Mouse (Mus musculus) hindbrain, postnatal 0 days (tissue): Measurements from ENCODE around the gene Eif4b. TPM values are rescaled to one million over a fixed set of nuclear protein-coding genes. Genes with fewer than 3 reads are reported as not detected.

Experiments used
- ATAC-seq: fragments of 200-750 bp; cut with Nextera tagmentation; 2 replicates; pipeline ENCODE4 v1.8.0; 2017; ENCODE audit warnings: mild to moderate bottlenecking, moderate TSS enrichment, moderate library complexity
- DNase-seq: peaks from one replicate; pipeline ENCODE4 v3.0.0-alpha.2; 2015; ENCODE audit warnings: low spot score
- H3K27ac ChIP-seq: fragments of 300-500 bp; sonication (generic); 2 replicates; pipeline ENCODE4 v1.5.1; 2014; ENCODE audit warnings: mild to moderate bottlenecking
- H3K27me3 ChIP-seq: fragments of 300-500 bp; sonication (generic); 2 replicates; pipeline ENCODE4 v1.6.1; 2014; ENCODE audit warnings: low read length, mixed read lengths; ENCODE audit not compliant: insufficient read depth
- H3K36me3 ChIP-seq: fragments of 300-500 bp; sonication (generic); 2 replicates; pipeline ENCODE4 v1.6.1; 2014; ENCODE audit warnings: low read length, mixed read lengths; ENCODE audit not compliant: insufficient read depth
- H3K4me1 ChIP-seq: fragments of 300-500 bp; sonication (generic); 2 replicates; pipeline ENCODE4 v1.6.1; 2014; ENCODE audit warnings: antibody characterized with exemption, low read length, mixed read lengths; ENCODE audit not compliant: insufficient read depth
- H3K4me2 ChIP-seq: fragments of 300-500 bp; sonication (generic); 2 replicates; pipeline ENCODE4 v1.6.1; 2014; ENCODE audit warnings: low read depth, mild to moderate bottlenecking, low read length, moderate library complexity, mixed read lengths
- H3K4me3 ChIP-seq: fragments of 300-500 bp; sonication (generic); 2 replicates; pipeline ENCODE4 v1.5.1; 2014; ENCODE audit warnings: low read length
- H3K9ac ChIP-seq: fragments of 300-500 bp; sonication (generic); replicated peaks from 2 replicates; pipeline ENCODE4 v1.6.1; 2014; ENCODE audit warnings: mild to moderate bottlenecking, low read length, moderate library complexity, mixed read lengths
- H3K9me3 ChIP-seq: fragments of 300-500 bp; sonication (generic); 2 replicates; pipeline ENCODE4 v1.6.1; 2016; ENCODE audit warnings: low read length, mixed read lengths
- CTCF ChIP-seq: IDR thresholded peaks from 2 replicates; pipeline ENCODE4 v1.5.1; 2016; ENCODE audit warnings: antibody characterized with exemption, control low read depth, low read depth
- WGBS: fragments of 180-500 bp; shearing (Covaris S2); extraction: QIAGEN DNeasy Blood & Tissue Kit; methylation state at CpG from one replicate; pipeline ENCODE4 v1.1.7; 2014; 5-methylcytosine and 5-hydroxymethylcytosine counted together
- polyA plus RNA-seq: library from polyadenylated mRNA; unstranded; fragments of >200 nt; fragmentation: Nextera tagmentation; extraction: Ambion mirVana; gene quantifications from 2 replicates; pipeline ENCODE4 v1.2.1, GENCODE M21; 2015
- total RNA-seq: library from RNA; depleted of rRNA; stranded (reverse); fragments of >200 nt; gene quantifications from 2 replicates; pipeline ENCODE4 v1.2.3, GENCODE M21; 2014

The Eif4b gene
- total and polyA plus RNA-seq, 2 experiments from 2014 or later = 65.1 to 114 TPM

GRCm38 (mm10) chr15:102110701-102111494 is 37.3 kb downstream of the Eif4b start:
- Histone ChIP-seq H3K9ac (no peak overlapping the region), H3K9me3 (no peaks in the 10 kb centered on the region), H3K4me1 (peaks cover 13% of the 10 kb centered on the region; the same call in 1 of the 2 replicates), H3K4me2 (no peak overlapping the region), H3K36me3 (no peaks in the 10 kb centered on the region; the same call in 1 of the 2 replicates), H3K27me3 (no peaks in the 10 kb centered on the region), H3K27ac (no peak overlapping the region), H3K4me3 (no peak overlapping the region)
- 77% methylated on average over 29 of the region's 29 CpGs for WGBS
- DNase-seq (no peak), ATAC-seq (no peak)
- no peak for TF ChIP-seq CTCF

GRCm38 (mm10) chr15:102111495-102111829 is 37.9 kb downstream of the Eif4b start:
- no peaks in the 10 kb centered on the region for H3K9me3 ChIP-seq

GRCm38 (mm10) chr15:102112181-102112580 is 38.6 kb downstream of the Eif4b start:
- 93% methylated on average over 6 of the region's 6 CpGs for WGBS
- peaks cover 5% of the 10 kb centered on the region; the same call in 1 of the 2 replicates for H3K36me3 ChIP-seq
- no peak overlapping the region for H3K27ac ChIP-seq
- H3K27me3 ChIP-seq = no peaks in the 10 kb centered on the region
- DNase-seq (no peak), ATAC-seq (no peak)
- peaks cover 22% of the 10 kb centered on the region for H3K4me1 ChIP-seq
- no peak overlapping the region for H3K4me2 ChIP-seq
- no peak for TF ChIP-seq CTCF
- H3K4me3 ChIP-seq = no peak overlapping the region
- H3K9ac ChIP-seq = no peak overlapping the region
- no peaks in the 10 kb centered on the region for H3K9me3 ChIP-seq

More at GRCm38 (mm10) chr15:102111495-102111829, 37.9 kb downstream of the Eif4b start:
- TF ChIP-seq CTCF = no peak
- DNase-seq (no peak), ATAC-seq (no peak)
- 63% methylated on average over 11 of the region's 11 CpGs for whole genome bisulfite sequencing
- Histone ChIP-seq H3K4me3 (no peak overlapping the region), H3K9ac (no peak overlapping the region), H3K4me1 (peaks cover 15% of the 10 kb centered on the region), H3K4me2 (no peak overlapping the region), H3K27ac (no peak overlapping the region), H3K36me3 (no peaks in the 10 kb centered on the region; the same call in 1 of the 2 replicates), H3K27me3 (no peaks in the 10 kb centered on the region)

DNA sequence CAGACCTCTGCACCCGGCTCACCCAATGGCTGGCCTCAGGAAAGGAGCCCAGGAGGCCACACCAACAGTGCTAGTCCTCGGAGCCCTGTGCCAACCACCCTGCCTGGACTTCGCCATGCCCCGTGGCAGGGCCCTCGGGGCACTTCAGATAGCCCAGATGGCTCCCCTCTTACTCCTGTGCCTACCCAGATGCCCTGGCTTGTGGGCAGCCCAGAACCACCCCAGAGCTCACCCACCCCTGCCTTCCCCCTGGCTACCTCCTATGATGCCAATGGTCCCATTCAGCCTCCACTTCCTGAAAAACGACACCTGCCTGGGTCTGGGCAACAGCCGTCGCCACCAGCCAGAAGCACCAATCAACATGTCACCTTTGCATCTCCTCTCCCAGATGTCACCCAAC is 39.3 kb downstream of the Eif4b start:
- no peak overlapping the region for H3K4me3 ChIP-seq
- 76% methylated on average over 8 of the region's 8 CpGs for WGBS
- peaks cover 11% of the 10 kb centered on the region; the same call in 1 of the 2 replicates for H3K36me3 ChIP-seq
- no peaks in the 10 kb centered on the region for H3K9me3 ChIP-seq
- H3K9ac ChIP-seq = no peak overlapping the region
- H3K27me3 ChIP-seq = no peaks in the 10 kb centered on the region
- H3K4me2 ChIP-seq = no peak overlapping the region
- no peak for TF ChIP-seq CTCF
- no peak for ATAC-seq
- no peak for DNase-seq
- no peak overlapping the region for H3K27ac ChIP-seq
- H3K4me1 ChIP-seq = peaks cover 22% of the 10 kb centered on the region

DNA sequence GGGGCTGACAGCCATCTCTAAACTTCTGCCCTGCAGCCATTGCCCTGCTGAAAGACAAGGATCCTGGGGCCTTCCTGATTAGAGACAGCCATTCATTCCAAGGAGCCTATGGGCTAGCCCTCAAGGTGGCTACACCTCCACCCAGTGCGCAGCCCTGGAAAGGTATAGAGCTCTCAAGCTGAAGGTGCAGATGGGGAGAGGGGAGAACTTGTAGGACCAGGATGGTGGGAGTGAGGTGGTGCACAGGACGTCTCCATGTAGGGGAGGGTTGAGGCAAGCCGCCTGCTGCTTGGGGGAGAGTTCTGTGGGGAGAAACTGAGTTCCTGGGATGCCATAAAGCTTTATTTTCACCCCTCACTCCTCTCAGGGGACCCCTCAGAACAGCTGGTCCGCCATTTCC is 40.1 kb downstream of the Eif4b start:
- no peaks in the 10 kb centered on the region for H3K27me3 ChIP-seq
- peaks cover 20% of the 10 kb centered on the region for H3K4me1 ChIP-seq
- no peak overlapping the region for H3K27ac ChIP-seq
- H3K36me3 ChIP-seq = peaks cover 19% of the 10 kb centered on the region; the same call in 1 of the 2 replicates
- TF ChIP-seq CTCF = no peak
- DNase-seq (no peak), ATAC-seq (no peak)
- H3K4me2 ChIP-seq = no peak overlapping the region
- WGBS = 95% methylated on average over 4 of the region's 4 CpGs
- H3K4me3 ChIP-seq = no peak overlapping the region
- no peak overlapping the region for H3K9ac ChIP-seq
- no peaks in the 10 kb centered on the region for H3K9me3 ChIP-seq

DNA sequence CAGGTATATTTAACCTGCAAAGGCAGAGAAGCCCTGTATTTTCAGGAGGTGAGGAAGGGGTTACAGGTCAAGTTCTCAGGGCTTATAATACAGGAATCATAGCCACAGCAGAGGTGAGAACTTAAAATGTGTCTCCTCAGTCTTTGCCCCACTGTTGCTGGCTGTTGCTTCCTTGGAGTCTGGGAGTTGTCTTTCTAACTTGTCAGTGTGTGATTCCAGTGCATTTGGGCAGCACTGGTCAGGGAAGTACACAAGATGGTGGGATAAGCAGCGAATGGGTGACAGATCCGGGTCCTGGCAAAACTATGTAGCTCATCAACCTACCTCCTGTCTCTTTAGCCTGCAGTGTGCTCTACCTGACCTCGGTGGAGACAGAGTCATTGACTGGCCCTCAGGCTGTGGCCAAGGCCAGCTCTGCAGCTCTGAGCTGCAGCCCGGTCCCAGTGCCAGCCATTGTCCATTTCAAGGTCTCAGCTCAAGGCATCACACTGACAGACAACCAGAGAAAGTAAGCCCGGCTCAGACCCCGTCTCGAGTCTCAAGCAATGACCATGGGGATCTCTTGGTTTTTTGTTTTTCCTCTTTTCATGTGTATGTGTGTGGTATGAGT is 41.2 kb downstream of the Eif4b start:
- ATAC-seq = no peak
- Histone ChIP-seq H3K27me3 (no peaks in the 10 kb centered on the region), H3K9me3 (no peaks in the 10 kb centered on the region), H3K9ac (no peak overlapping the region), H3K27ac (peak overlapping the region; percentile 78; the same call in 1 of the 2 replicates), H3K4me3 (no peak overlapping the region), H3K36me3 (peaks cover 19% of the 10 kb centered on the region; the same call in 1 of the 2 replicates), H3K4me1 (peaks cover 14% of the 10 kb centered on the region), H3K4me2 (no peak overlapping the region)
- DNase-seq = no peak
- WGBS = 84% methylated on average over 7 of the region's 7 CpGs
- no peak for TF ChIP-seq CTCF
